Mouse (Mus musculus): ENCODE data around the gene Pofut2.
"Not testable (repeated sequence)": the region's sequence is repeated elsewhere in the genome, so short reads cannot be mapped to it uniquely, and the experiment has no call there.

Gene Pofut2

DNA sequence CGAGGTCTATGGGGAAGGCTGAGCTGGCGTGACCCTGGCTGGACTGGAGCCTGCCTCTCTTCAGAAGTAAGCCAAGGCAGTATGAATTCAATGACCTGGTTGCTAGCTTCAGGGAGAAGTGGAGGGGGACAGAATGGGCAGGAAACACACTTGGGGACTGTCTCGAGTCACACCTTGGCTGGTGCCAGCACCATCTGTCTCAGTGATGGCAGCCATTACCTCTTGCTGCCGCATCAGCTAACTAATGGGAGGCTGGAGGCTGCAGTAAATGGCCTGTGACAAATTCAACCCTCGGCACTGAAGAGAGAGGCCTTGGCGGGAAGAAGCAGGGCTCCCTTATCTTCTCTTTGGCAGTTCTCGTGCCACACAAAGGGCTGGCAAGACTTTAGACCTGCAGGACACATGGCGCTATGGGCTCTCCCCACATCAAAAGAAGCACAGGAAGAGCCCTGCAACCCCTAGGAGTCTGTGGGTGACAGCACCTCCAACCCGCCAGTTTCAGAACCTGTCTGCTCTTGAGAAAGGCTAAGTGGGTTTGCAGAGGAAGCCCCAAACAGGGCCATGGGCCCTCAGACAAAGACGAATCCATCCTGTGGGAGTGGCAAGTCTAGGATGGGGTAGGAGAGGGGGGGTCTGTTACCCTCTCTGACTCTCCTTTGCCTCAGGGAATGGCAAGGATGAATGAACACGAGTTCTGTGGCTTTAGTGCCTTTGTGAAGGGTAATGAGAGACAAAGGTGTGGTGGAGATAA lies 14.1 kb downstream of the Pofut2 start:
- DNase-seq: no peak

DNA sequence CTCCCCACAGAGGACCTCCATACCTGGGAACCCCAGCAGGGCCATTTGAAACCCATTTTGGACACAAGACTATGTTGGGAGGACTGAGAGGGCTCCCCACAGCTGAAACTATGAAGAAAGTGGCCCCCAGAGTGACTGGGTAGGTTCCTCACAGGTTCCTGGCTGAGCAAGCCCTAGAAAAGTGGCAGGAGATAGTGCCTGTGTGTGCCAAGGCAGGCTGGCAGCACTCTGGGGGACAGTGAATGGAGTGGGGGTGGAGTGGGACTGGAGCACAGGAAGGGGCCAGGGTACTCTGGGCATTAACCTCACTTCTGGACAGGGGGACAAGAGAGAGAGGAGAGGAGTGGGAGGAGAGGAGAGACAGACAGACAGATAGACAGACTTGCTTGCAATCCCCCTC lies 14.8 kb downstream of the Pofut2 start:
- DNase-seq: no peak

DNA sequence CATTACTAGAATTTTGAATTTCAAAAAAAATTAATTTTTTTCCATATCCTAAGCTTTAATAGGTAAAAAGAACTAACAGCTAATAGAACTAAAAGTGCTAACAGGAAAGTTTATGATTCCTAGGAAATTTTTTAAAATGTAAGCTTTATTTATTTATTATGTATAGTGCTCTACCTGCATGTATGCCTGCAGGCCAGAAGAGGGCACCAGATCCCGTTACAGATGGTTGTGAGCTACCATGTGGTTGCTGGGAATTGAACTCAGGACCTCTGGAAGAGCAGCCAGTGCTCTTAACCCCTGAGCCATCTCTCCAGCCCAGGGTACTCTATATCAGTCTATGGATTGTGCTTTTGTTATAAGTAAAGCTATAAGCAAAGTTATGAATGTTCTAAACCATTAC lies 23.1 kb downstream of the Pofut2 start:
- not testable (repeated sequence) for DNase-seq

DNA sequence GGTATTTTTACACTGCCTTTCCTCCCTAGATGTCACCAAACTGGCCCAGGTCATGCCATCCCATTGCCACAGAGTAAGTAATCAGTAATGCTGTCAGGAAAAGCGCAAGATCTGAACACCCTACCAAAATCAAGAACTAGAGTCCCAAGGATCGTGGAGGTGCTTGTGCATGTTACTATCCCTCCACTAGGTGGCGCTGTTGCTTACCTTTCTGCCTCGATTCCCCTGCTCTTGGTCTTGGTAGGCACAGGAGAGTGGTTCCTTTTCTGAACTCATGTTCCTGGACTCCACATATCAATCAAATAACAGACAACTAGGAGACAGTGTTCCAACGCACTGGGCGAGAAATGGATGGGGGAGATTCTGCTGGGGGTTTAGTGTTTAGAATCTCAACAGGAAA lies 23.8 kb downstream of the Pofut2 start:
- DNase-seq: peak; percentile 47 to 49

DNA sequence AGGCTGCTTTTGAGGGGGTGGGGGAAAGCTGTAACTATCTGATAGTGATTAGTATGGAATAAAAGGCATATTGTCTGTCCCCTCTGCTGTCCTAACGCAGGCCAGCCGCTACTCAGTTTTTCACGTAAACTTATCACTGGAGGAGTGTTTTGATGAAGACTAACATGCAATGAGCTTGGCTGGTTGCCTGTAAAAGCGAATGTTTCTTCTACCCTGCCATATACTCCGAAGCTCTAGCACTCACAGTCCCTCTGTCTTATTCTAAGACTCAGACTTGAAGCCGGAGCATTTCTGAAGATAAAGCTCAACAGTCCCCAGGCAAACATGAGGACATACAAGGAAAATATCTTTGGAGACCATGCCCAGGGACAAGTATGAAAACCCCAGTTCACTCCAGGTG lies 25.8 kb downstream of the Pofut2 start:
- DNase-seq: no peak

DNA sequence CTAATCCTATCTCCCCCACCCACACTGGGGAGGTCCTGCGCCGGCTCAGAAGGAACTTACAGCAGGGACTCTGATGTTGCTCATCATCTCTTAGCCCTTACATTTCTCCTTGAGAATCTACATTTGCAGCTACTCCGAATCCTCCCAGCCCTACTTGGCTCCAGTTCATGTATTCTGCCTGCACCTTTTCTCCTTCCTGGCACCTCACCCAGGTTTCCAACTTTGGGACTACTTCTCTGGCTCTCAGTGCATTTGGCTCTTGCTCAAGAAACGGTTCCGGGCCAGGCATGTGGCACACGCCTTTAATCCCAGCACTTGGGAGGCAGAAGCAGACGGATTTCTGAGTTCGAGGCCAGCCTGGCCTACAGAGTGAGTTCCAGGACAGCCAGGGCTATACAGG lies 28.6 kb downstream of the Pofut2 start:
- no peak for DNase-seq

DNA sequence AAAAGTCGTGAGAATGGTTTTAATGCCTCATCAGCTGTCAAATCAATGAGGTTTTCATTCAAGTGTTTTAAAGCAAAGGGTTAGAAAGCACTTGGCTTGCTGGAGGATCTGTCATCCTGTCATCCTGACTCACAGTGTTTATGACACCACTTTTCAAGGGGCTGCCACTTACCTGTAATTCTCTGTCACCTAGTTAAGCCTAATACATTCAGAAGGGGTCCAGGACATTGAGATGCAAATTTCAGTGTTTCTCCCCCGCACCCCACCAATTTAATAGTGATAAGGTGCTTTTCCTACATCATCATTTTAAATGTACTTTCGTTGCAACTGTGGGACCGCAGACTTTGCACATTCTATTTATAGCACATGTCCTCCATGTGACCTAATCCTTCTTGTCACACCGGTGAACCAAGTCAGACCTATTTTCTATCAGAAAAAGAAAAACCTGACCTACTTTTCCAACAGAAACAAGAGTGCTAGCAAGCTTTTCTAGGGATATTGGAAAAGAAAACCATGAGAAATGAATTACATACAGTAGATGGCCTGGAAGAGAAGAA lies 29.7 kb downstream of the Pofut2 start:
- DNase-seq: no peak

DNA sequence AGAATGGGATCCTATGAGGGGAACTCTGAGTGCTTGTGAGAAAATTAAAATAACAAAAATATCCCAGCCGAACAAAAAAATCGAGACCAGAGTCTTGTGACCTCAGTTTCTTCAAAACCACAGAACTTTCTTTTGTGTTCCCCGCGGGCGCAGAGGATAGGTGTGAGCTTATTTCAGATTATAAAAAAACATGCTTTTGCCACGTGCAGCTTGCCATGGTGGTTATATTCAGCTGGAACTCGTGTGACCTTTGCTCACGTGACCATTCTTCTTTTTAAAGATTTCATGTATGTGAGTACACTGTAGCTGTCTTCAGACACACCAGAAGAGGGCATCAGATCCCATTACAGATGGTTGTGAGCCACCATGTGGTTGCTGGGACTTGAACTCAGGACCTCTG lies 30.5 kb downstream of the Pofut2 start:
- no peak for DNase-seq

DNA sequence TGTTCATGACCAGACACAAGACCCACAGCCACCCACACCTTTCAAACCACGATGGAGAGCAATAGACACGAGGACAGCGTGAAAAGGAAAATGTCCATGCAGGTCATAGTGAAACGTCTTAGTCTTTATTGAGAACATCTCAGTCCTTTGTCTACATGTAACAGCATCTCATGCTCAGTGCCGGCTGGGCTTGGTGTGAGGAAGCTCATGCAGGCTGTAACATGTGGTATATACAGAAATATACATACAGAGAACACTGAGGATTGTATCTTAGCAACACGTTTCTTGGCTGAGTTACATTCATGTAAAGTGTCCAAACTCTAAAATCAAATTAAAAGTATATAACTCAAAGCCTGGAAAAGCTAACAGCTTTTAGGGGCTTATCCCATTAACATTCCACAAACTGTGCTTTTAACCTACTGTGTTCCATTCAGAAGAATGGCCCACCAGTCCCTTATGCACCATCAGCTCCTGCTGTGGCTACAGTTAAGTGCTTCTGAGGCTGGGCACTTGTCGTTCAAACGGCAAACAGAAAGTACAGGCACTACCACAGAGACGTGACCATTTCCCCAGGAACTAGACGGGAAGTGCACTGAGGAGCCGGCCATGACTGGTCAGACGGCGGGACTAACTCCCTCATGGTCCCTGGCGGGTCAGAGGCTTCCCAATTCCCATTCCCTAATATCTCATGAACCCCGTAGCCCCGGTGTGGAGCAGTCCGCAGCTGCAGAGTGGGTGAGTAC lies 31.8 kb downstream of the Pofut2 start:
- DNase-seq: no peak

DNA sequence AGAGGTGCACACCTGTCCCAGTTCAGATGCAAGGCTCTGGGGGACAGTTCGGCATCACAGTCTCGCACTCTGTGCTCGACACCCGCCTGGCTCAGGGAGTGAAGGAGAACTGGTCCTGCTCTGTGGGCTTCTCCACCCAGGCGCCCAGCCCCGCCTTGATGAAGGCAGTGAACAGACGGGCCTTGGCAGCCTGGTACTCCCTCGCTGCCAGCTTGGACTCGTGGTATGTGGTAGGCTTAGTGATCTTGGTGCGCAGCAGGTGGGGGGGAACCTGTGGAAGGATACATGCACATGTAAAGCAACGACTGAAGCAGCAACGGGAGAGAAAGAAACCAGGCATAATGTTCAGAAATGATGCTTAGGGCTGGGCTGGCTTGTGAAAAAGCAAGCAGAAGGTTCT lies 35.7 kb downstream of the Pofut2 start:
- DNase-seq: no peak

DNA sequence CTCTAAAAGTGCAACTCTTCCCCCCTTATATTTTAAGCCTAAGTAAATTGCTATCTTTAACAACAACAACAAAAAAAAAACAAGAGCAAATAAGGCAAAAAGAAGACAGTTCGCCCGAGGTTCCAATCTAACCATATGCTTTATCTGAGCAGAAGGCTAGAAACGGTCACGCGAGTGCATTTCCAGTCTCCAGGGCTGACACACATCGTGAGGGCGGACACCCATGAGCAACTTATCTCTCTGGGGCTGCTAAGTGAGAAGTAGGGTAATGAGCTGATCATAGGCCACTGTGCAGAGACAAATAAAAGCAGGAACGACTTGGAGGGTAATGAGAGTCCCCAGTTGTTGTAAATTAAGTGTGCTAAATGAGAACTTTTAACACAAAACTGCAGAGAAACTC lies 39.6 kb downstream of the Pofut2 start:
- no peak for DNase-seq

DNA sequence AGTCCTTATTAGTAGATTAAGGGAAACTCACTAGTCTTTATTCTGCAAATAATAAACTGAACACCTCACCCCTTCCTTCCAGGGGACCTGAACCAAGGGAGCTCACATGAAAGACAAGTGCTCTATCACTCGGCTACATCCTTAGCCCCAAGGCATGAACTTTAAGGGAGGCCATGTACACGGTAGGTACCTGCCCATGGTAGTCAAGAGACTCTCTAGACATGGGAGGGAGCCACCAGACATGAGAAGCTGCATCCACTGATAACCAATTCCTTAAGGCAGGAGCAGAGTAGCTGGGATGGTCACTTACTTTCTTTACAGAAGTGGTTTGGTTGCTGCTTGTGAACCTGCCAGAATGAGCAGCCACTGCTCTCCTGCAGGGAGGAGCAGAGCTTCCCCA lies 40.2 kb downstream of the Pofut2 start:
- DNase-seq: no peak

DNA sequence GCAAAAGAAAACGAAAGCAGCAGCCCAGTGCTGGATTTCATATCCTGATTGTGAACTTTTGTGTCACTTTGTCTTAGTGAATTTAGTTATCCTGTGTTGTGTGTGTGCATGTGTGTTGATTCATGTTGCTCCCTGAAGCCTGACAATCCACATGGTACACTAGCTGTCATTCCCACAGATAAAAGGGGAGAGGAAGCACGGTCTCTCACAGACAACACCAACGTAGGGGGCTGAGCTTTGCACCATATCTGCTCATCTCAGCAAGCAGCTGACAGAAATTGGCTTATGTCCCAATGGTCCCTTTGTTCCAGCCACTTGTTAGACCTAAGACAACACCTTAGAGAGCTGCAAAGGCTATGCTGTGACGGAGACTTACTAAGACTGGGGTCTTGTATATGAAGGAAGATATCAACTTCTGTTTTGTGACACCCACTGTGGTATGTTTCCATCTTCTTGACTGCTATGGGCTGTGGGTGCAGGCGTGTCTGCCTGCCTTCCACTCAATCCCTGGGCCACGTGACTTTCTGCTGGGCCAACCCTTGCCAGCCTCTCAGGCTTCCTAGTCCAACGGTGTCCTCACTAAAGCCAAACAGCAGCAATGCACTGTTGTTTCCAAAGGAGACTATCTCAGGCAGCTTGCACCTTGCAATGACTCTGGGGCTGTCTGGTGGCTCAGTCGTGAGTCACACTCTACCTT lies 41.4 kb downstream of the Pofut2 start:
- DNase-seq: no peak

DNA sequence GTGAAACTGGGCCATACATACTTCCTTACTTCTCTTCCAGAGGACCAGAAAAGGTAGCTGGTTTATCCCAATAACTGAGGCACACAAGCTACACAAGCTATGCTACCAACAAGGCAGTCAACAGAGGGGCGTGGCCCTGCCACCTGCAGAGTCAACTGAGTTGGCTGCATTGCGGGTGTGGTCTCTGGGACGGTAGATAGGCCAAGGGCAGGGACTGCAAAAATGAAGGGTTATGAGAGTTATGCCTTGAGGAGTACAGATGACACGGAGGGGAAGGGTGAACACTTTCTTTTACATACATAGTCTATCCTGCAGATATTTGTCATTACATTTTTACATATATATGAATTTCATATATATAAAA lies 41.9 kb downstream of the Pofut2 start:
- no peak for DNase-seq

DNA sequence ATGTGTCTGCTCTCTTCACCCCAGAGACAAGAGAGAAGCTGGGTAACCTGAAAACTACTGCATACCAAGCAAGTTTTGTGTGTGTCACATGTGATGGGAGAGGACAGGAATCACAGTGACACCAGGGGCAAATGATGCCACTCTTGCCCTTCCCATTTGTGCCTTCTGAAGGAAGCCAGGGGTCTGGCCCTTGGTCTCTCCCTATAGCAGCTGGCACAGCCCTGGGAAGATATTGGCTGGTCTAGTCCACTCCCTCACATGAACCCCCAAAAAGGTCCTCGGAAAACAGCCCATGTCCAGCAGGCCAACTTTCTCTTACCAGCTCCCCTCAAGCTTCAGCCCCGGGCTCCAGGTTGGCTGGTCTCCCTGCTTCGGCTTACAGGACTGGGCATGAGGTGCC lies 45.3 kb downstream of the Pofut2 start:
- DNase-seq: no peak

DNA sequence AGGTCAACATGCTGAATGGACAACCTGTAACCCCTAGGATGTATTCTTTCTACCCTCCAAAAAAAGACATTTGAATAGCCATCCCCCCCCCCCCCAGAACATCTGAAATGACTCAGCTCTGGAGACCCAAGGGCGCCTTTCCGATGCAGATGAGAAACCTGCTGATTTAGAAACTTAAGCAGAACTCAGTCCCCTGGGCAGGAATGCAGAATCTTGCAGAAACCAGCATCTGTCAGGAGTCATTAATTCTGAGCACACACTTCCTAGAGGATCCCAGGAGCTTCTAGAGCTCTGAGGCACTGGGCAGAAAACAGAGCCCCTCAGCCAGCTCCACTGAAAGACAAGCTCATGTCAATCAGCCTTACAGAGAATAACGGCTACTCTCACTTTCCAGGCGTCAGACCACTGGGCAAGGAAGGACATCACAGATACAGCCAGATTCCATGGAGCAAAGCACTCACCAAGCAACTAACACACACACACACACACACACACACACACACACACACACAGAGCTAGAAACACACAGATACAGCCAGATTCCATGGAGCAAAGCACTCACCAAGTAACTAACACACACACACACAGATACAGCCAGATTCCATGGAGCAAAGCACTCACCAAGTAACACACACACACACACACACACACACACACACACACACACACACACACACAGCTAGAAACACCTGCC lies 46.0 kb downstream of the Pofut2 start:
- DNase-seq: no peak

DNA sequence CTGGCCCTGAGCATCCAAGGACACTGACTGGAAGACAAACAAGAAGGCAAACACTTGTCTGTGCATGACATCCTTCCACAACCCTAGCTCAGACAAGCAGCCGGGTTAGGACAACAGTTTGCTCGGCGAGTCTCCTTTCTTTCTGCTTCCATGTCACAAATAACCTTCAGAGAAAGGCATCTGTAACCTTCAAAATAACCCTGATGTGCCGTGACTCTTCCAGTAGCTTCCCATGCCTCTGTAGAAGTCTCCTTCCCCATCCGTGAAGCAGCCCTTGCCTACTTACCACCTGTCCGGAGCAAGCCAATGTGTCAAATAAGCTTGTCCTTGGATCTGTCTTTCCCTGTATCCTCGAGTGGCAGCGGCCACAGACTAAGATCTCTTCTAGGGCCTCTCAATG lies 46.7 kb downstream of the Pofut2 start:
- no peak for DNase-seq

DNA sequence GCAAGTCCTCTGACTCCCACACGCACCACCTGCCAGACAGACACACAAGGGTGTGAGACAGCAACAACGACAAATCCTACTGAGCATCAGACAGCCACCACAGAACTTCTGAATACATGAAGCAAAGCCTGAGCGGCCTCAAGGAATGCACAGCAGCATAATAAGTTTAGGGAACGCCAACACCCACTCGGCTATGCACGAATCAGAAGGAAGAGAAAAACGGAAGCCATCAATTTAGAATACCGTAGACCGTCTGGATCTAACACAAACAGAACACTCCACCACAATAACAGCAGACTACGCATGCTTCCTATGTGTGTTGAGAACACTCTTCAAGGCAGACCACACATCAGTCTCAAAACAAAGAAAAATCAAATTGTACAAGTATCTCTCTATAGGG lies 50.0 kb downstream of the Pofut2 start:
- DNase-seq: no peak

DNA sequence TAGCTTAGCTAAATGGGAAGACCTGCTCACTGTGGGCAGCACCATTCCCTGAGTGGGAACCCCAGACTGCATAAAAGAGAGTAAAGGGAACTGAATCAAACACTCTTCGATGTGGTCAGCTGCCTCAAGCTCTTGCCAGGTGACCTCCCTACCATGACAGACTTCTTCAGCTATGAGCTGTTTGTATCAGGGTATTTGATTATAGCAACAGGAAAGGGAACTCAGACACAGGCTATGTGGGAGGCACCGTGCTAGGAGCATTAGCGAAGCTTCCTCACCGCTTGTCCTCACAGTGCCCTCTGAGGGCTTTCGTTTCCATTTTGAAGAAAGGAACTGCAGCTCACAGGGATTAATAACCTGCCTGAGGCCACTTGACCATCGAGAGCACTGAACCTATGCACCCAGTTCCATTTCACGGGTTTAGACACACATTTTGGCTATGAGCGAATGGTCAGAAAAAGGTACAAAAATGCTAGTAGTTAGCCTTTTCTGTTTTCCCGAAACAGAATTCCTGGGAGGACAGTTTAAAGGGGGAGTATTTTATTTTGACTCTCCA lies 55.8 kb downstream of the Pofut2 start:
- DNase-seq: no peak

DNA sequence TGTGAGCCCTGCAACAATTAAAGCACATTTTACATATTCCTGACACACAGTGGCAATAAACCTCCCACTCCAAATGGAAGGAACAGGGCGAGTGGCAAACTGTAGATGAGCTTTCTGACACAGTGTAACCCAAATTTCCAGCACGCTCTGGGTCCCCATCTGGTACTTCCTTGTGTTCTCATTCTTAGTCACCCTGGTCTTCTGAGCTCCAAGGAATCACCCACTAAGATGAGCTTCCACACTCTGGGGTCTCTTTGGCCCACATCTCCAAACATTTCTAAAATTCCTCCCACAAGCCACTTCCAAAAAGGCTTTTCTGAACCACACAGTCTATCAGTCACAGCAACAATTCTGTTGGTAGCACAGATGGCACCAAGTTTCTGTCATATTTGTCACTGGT lies 56.7 kb downstream of the Pofut2 start:
- DNase-seq: no peak

Measured in thymus, postnatal 36 days (tissue).